Mouse (Mus musculus) thymus, adult 2 months (tissue): Measurements from ENCODE around the gene Gm20388.

Experiments
- CTCF ChIP-seq: fragments of 200-500 bp; IDR thresholded peaks from 2 replicates; pipeline ENCODE4 v1.5.1; 2012; ENCODE audit warnings: mild to moderate bottlenecking, control low read depth, low read length, moderate library complexity, borderline replicate concordance; ENCODE audit not compliant: control insufficient read depth, poor library complexity, insufficient read depth; ENCODE audit errors: extremely low read depth
- POLR2A ChIP-seq: fragments of 200-500 bp; IDR thresholded peaks from 2 replicates; pipeline ENCODE4 v1.6.1; 2012; ENCODE audit warnings: mild to moderate bottlenecking, low read length, control low read depth, moderate library complexity; ENCODE audit not compliant: control insufficient read depth, poor library complexity, insufficient read depth; ENCODE audit errors: extremely low read depth

- TF ChIP-seq CTCF, result peak; percentile 92
- no peak for TF ChIP-seq POLR2A
Observed at GRCm38 (mm10) chr8:122332753-122333506, 2422.3 kb downstream of the Gm20388 start.
